Mouse (Mus musculus): ENCODE measurements around the gene Ltbp3. TPM values are rescaled to one million over a fixed set of nuclear protein-coding genes. Genes with fewer than 3 reads are reported as not detected.

Ltbp3 gene
- polyA plus RNA-seq, 1 experiment from 2014 or later = 26.6 TPM

DNA sequence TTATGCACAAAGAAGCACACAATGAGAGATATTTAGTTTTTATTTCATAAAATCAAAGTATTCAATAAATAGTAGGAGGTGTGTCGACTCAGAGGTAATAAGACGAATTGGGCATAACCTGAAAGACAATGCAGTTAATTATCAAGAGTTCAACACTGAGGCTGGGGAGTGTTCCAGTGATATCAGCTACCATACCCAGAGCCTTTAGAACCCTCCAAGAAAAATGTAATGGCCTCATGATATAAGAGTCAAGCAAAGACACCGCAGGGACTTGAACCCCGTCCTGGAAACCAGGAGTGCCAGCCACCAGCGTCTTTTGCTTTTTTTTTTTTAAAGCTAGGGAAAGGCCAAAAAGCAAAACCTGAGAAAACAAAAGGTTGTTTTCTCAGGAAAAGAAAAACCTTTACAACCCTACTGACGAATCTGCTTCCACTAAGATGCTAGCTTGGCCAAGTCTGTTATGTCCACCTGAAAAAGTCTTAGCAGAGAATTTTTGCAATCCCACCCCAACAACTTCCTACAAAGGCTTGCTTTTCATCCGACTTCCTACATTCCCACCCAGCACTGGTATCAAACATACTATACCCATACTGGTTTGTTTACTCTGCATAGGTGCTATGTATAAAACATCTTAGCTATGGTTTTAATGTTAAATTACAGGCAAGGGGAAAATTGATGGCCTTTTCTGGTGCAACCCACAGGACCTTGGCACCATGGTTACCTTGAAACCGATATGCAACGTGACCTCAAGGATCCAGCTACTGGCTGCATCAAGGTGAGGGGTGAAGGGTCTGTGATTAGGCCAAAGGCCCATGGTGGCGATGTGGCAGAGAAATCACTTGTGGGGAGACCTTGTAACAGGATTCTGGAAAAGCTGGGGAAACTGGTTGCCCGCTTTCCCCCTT is 55.2 kb downstream of the Ltbp3 start:
- no peak for ATAC-seq (replicated peaks; ENCODE audit: insufficient number of reproducible peaks, insufficient read depth, low FRiP score, low read depth)
- Histone ChIP-seq H3K4me3 (peak overlapping the region; percentile 69), H3K4me1 (replicated peaks) (peaks cover 27% of the 10 kb centered on the region), H3K9ac (peak overlapping the region; percentile 77), H3K27ac (peak overlapping the region; percentile 68), H3K27me3 (no peaks in the 10 kb centered on the region), H3K9me3 (replicated peaks) (no peaks in the 10 kb centered on the region), H3K4me2 (peak overlapping the region; percentile 90), H3K36me3 (peaks cover 41% of the 10 kb centered on the region)
- 49% methylated on average over 11 of the region's 11 CpGs for WGBS

- Histone ChIP-seq H3K4me2 (peak overlapping the region; percentile 90), H3K4me3 (peak overlapping the region; percentile 69)
- ATAC-seq (replicated peaks; ENCODE audit: insufficient number of reproducible peaks, insufficient read depth, low FRiP score, low read depth) = no peak
Measured at GRCm38 (mm10) chr19:5796573-5797111, 55.9 kb downstream of the Ltbp3 start.

DNA sequence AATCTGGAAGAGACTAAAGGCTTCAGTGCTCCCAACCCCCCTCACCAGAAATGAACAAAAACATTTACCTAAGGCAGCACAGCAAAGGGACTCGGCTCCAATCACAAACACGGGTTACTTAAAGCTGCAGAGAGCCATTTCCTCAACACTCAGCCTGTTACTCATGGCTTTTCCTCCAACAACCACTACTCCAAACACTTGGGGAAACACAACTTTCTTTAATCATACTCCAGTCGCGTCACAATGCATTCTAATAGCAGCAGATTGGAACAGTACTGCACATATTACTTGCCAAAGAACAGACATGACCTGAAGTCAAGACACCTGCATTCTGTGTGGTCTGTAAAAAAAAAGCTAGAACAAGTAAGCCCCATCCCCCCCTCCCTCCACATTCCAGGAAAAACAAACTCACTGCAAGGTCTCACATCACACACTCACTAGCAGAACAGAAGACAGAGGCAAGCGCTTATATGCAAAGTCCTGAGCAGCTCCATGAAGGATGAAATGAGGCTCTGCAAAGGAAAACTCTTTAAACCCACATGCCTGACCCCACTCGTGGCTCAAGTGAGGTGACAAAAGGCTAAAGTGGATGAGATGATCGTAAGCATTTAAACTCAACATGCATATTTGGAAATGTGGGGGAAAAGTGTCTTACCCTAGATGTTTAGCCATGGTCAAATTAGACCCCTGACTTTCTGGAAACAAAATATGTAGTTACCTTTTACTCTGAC is 56.8 kb downstream of the Ltbp3 start:
- Histone ChIP-seq H3K27ac (peak overlapping the region; percentile 68), H3K4me1 (replicated peaks) (peaks cover 27% of the 10 kb centered on the region), H3K9me3 (replicated peaks) (no peaks in the 10 kb centered on the region), H3K4me2 (peak overlapping the region; percentile 90), H3K27me3 (no peaks in the 10 kb centered on the region), H3K9ac (peak overlapping the region; percentile 77), H3K36me3 (peaks cover 41% of the 10 kb centered on the region), H3K4me3 (peak overlapping the region; percentile 69)
- whole genome bisulfite sequencing = 8% methylated on average over 7 of the region's 7 CpGs
- no peak for ATAC-seq (replicated peaks; ENCODE audit: insufficient number of reproducible peaks, insufficient read depth, low FRiP score, low read depth)

More at GRCm38 (mm10) chr19:5796573-5797111, 55.9 kb downstream of the Ltbp3 start:
- H3K4me1 ChIP-seq (replicated peaks) = peaks cover 27% of the 10 kb centered on the region
- no peaks in the 10 kb centered on the region for H3K9me3 ChIP-seq (replicated peaks)
- WGBS = 40% methylated on average over 7 of the region's 7 CpGs
- H3K36me3 ChIP-seq = peaks cover 41% of the 10 kb centered on the region
- H3K9ac ChIP-seq = peak overlapping the region; percentile 77
- H3K27ac ChIP-seq = peak overlapping the region; percentile 68
- H3K27me3 ChIP-seq = no peaks in the 10 kb centered on the region

GRCm38 (mm10) chr19:5798700-5799479 is 58.2 kb downstream of the Ltbp3 start:
- Histone ChIP-seq H3K27me3 (no peaks in the 10 kb centered on the region), H3K4me1 (replicated peaks) (peaks cover 27% of the 10 kb centered on the region), H3K9ac (peak overlapping the region; percentile 72), H3K27ac (peak overlapping the region; percentile 50), H3K9me3 (replicated peaks) (no peaks in the 10 kb centered on the region), H3K4me3 (peak overlapping the region; percentile 69), H3K4me2 (peak overlapping the region; percentile 90), H3K36me3 (peaks cover 41% of the 10 kb centered on the region)
- under 1% methylated on average over 7 of the region's 7 CpGs for WGBS
- no peak for ATAC-seq (replicated peaks; ENCODE audit: insufficient number of reproducible peaks, insufficient read depth, low FRiP score, low read depth)

DNA sequence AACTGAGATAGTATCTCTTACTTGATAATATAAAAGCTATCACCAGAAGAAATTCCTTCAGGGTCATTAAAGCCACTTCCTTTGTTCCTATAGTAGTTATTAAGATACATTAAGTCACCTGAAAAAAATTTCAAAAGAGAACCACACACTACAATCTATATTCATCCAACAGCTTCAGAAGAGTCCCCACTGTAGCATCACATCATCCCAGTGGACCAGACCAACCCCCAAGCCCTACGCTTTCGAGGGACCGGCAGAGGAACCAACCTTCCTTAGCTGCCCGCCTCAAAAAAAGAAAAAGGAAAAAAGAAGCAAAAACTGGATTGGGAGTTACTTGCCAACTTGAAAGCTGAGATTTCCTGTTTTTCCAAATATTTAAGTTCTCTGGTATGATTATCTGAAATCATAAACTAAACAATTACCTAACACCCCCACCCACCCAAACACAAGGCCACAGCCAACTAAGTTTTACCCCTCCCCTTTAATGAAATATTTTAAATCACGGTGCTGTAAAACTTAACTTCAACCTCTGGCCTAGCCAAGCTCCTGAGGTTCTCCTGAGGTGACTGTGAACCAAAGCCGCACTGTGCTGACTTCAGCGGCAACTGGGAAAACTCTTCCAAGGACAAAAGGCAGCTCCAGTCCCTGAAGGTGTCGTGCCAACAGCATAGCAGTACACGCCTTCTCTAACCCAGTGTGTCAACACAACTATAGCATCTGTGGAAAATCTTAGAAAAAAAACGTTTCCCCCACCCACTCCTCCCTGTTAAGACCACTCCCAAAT is 59.1 kb downstream of the Ltbp3 start:
- Histone ChIP-seq H3K9me3 (replicated peaks) (no peaks in the 10 kb centered on the region), H3K27ac (peak overlapping the region; percentile 99), H3K4me3 (peak overlapping the region; percentile 69), H3K4me2 (peak overlapping the region; percentile 54), H3K4me1 (replicated peaks) (peaks cover 35% of the 10 kb centered on the region), H3K36me3 (peaks cover 41% of the 10 kb centered on the region), H3K9ac (peak overlapping the region; percentile 88), H3K27me3 (no peaks in the 10 kb centered on the region)
- under 1% methylated on average over 10 of the region's 10 CpGs for WGBS
- ATAC-seq (replicated peaks; ENCODE audit: insufficient number of reproducible peaks, insufficient read depth, low FRiP score, low read depth) = no peak

DNA sequence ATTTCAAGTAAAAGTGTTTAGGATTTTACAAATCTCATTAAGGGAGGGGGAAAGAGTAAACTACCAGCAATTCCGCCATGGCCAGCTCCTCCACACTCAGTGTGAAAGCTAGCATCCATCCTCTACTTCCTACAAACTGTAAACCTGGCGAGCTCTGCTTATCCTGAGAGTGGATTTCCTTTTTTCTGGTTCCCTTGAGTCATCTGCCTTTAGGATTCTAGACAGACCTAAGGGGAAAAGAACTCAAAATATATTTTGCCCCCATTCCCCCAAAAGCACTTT is 59.6 kb downstream of the Ltbp3 start:
- no peaks in the 10 kb centered on the region for H3K27me3 ChIP-seq
- peak overlapping the region; percentile 88 for H3K9ac ChIP-seq
- no peak for ATAC-seq (replicated peaks; ENCODE audit: insufficient number of reproducible peaks, insufficient read depth, low FRiP score, low read depth)
- peaks cover 36% of the 10 kb centered on the region for H3K36me3 ChIP-seq
- H3K4me1 ChIP-seq (replicated peaks) = peaks cover 35% of the 10 kb centered on the region
- H3K27ac ChIP-seq = peak overlapping the region; percentile 99
- 0% methylated on average over 2 of the region's 2 CpGs for WGBS
- peak overlapping the region; percentile 54 for H3K4me2 ChIP-seq
- peak overlapping the region; percentile 69 for H3K4me3 ChIP-seq
- no peaks in the 10 kb centered on the region for H3K9me3 ChIP-seq (replicated peaks)

DNA sequence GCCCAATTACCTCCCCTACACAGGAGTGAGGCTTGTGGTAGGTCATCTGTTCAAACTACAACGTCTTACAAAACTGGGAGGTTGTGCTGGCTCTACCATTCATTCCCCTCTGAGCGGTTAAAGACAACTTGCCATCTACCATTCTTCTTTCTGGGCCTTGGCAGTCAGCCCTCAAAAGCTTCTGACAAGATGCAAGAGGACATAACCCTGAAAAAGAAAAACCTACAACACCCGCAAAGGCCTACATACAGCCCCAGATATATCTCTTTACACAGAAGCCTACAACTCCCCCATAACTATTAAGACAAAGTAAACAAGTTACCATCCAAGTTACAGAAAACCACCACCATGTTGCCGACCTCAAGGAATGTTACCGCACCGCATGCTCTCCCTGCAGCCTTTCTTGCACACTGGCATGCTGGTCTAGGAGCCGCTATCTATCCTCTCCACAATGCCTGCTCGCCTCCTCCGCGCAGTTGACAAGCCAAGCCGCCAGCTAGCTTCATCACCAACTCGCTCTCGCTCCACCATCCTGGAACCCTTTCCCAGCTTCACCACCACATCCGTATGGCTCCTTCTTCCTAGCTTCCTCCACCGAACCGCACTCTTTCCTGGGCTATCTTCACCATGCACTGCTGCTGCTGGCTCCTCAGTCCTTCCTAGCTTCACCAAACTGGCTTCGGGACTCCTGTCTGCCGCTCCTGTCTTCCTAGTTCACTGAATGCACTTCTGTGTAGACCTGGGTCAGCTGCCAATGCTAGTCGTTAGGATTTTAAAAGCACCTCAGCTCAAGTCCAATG is 60.1 kb downstream of the Ltbp3 start:
- under 1% methylated on average over 19 of the region's 19 CpGs for WGBS
- no peak for ATAC-seq (replicated peaks; ENCODE audit: insufficient number of reproducible peaks, insufficient read depth, low FRiP score, low read depth)
- Histone ChIP-seq H3K4me2 (peak overlapping the region; percentile 54), H3K9ac (peak overlapping the region; percentile 88), H3K4me1 (replicated peaks) (peaks cover 36% of the 10 kb centered on the region), H3K36me3 (peaks cover 31% of the 10 kb centered on the region), H3K9me3 (replicated peaks) (no peaks in the 10 kb centered on the region), H3K4me3 (peak overlapping the region; percentile 69), H3K27ac (peak overlapping the region; percentile 99), H3K27me3 (no peaks in the 10 kb centered on the region)

- peak overlapping the region; percentile 99 for H3K27ac ChIP-seq
- peak overlapping the region; percentile 54 for H3K4me2 ChIP-seq
- no peaks in the 10 kb centered on the region for H3K27me3 ChIP-seq
- H3K9ac ChIP-seq = peak overlapping the region; percentile 88
- H3K4me3 ChIP-seq = peak overlapping the region; percentile 69
- ATAC-seq (replicated peaks; ENCODE audit: insufficient number of reproducible peaks, insufficient read depth, low FRiP score, low read depth) = no peak
- WGBS = under 1% methylated on average over 3 of the region's 3 CpGs
- H3K4me1 ChIP-seq (replicated peaks) = peaks cover 36% of the 10 kb centered on the region
- H3K9me3 ChIP-seq (replicated peaks) = no peaks in the 10 kb centered on the region
- H3K36me3 ChIP-seq = peaks cover 24% of the 10 kb centered on the region
Measured at GRCm38 (mm10) chr19:5801432-5801964, 60.8 kb downstream of the Ltbp3 start.

DNA sequence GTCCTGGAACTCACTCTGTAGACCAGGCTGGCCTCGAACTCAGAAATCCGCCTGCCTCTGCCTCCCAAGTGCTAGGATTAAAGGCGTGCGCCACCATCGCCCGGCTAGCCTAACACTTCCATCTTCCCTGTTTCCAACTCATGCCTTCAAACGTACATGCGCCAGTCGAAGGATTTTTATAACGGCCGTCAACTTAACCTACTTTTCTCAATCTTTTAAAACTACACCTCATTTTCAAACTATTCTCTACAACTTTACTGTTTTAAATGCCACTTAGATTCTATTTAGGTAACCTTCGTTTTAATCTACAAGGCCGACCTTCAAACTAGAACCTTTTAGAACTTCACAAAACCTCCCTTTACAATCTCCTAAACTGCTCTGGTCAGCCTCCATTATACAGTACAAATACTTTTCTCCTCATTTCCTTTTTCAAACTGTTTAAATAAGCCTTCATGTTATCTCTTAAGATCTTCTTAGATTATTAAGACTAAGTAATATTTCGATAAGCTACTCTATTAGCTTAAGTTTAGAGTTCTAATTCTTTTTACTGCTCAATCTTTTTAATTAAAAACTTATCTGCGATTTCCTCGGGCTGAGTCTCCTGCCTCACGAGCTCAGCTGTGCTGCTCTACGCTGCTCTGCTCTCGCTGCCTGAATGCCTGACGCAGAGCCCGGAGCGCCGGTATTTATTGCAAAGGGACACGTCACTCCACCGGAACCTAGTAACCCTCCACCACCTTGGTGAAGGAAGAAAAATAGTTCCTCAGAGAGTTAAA is 61.5 kb downstream of the Ltbp3 start:
- H3K4me1 ChIP-seq (replicated peaks) = peaks cover 36% of the 10 kb centered on the region
- peak overlapping the region; percentile 88 for H3K9ac ChIP-seq
- H3K36me3 ChIP-seq = peaks cover 17% of the 10 kb centered on the region
- no peaks in the 10 kb centered on the region for H3K9me3 ChIP-seq (replicated peaks)
- ATAC-seq (replicated peaks; ENCODE audit: insufficient number of reproducible peaks, insufficient read depth, low FRiP score, low read depth) = 0 out of 2 replicates have a peak, but pooled peaks have one; percentile 15
- WGBS = under 1% methylated on average over 25 of the region's 25 CpGs
- H3K27me3 ChIP-seq = no peaks in the 10 kb centered on the region
- H3K27ac ChIP-seq = peak overlapping the region; percentile 99
- peak overlapping the region; percentile 85 for H3K4me2 ChIP-seq
- H3K4me3 ChIP-seq = peak overlapping the region; percentile 69
